11 mouse cellular contexts compared by ENCODE assay signal in genomic region chr12:4386077-4386719, GRCm38 (mm10).
DNase-seq lines count a peak whose midpoint lies in the region; ATAC-seq and TF ChIP-seq lines count a peak whose summit lies in the region.
"Had no signal": no experiment of that assay in that cellular context is flagged by ENCODE, and none has a peak within 500 bp of the region (broad histone marks: within the 10 kb centered on the region; RNA-seq: fewer than 3 reads in every experiment).

No protein-coding gene starts in this region.

- TF ChIP-seq EP300 in heart, postnatal 0 days (IDR thresholded peaks at IDR 0.05; ENCODE audit: low read depth) = no peak

- 74% methylated on average over 3 of the region's 3 CpGs for WGBS in kidney, embryonic 16.5 days
- WGBS in heart, postnatal 0 days = 80% methylated on average over 3 of the region's 3 CpGs

- H3K27ac ChIP-seq in kidney, embryonic 16.5 days (ENCODE audit: low read length) = no peak overlapping the region
- H3K27ac ChIP-seq in heart, postnatal 0 days (ENCODE audit: low read depth) = peak overlapping the region; percentile 38; the same call in 1 of the 2 replicates
- H3K27ac ChIP-seq: hindbrain, postnatal 0 days; limb, embryonic 13.5 days had no signal

- no peaks in the 10 kb centered on the region for H3K9me3 ChIP-seq in kidney, embryonic 16.5 days (ENCODE audit: low read length)
- no peaks in the 10 kb centered on the region for H3K9me3 ChIP-seq in heart, postnatal 0 days (replicated peaks; ENCODE audit: control insufficient read depth, low read length)
- H3K9me3 ChIP-seq: limb, embryonic 13.5 days had no signal

- no peak for ATAC-seq in kidney, embryonic 16.5 days (ENCODE audit: low FRiP score, low TSS enrichment)
- ATAC-seq in heart, postnatal 0 days (ENCODE audit: insufficient read depth, low read depth) = peak; percentile 58
- ATAC-seq: forebrain, embryonic 16.5 days; hindbrain, postnatal 0 days had no signal

- no peak overlapping the region for H3K4me2 ChIP-seq in kidney, embryonic 16.5 days (replicated peaks; ENCODE audit: low read depth, low read length)
- no peak overlapping the region for H3K4me2 ChIP-seq in heart, postnatal 0 days (ENCODE audit: low read depth, low read length)
- H3K4me2 ChIP-seq: limb, embryonic 13.5 days had no signal

- DNase-seq in kidney, adult 18-20 months = peak; percentile 10
- DNase-seq in adrenal gland, postnatal 10 days = peak; percentile 70
- DNase-seq in heart, postnatal 0 days (ENCODE audit: low spot score) = peak; percentile 40
- DNase-seq in lung, postnatal 10 days = peak; percentile 73
- no peak for DNase-seq in right cerebral cortex, adult 18-20 months
- no peak for DNase-seq in ovary, postnatal 36 days (ENCODE audit: low spot score)
- DNase-seq in urinary bladder, adult 2 months (ENCODE audit: low spot score) = no peak

- no peak overlapping the region for H3K9ac ChIP-seq in kidney, embryonic 16.5 days (replicated peaks; ENCODE audit: low read length)
- H3K9ac ChIP-seq in heart, postnatal 0 days (replicated peaks; ENCODE audit: low read depth, low read length) = no peak overlapping the region
- H3K9ac ChIP-seq: limb, embryonic 13.5 days had no signal

- no peaks in the 10 kb centered on the region for H3K27me3 ChIP-seq in kidney, embryonic 16.5 days (ENCODE audit: insufficient read depth, low read length)
- no peaks in the 10 kb centered on the region for H3K27me3 ChIP-seq in heart, postnatal 0 days (ENCODE audit: control insufficient read depth, insufficient read depth, low read length)
- H3K27me3 ChIP-seq: limb, embryonic 13.5 days had no signal

- H3K4me3 ChIP-seq in kidney, embryonic 16.5 days (ENCODE audit: low read length) = no peak overlapping the region
- H3K4me3 ChIP-seq in heart, postnatal 0 days (ENCODE audit: low read depth, low read length) = no peak overlapping the region
- H3K4me3 ChIP-seq: limb, embryonic 13.5 days had no signal

- H3K4me1 ChIP-seq in kidney, embryonic 16.5 days (ENCODE audit: insufficient read depth, low read length) = no peaks in the 10 kb centered on the region
- H3K4me1 ChIP-seq in heart, postnatal 0 days (ENCODE audit: control insufficient read depth, insufficient read depth) = peaks cover 2% of the 10 kb centered on the region; the same call in 1 of the 2 replicates

- TF ChIP-seq CTCF in heart, postnatal 0 days (IDR thresholded peaks at IDR 0.05; ENCODE audit: low read depth) = no peak

- H3K36me3 ChIP-seq in kidney, embryonic 16.5 days (ENCODE audit: insufficient read depth, low read length) = no peaks in the 10 kb centered on the region
- H3K36me3 ChIP-seq in heart, postnatal 0 days (replicated peaks; ENCODE audit: control insufficient read depth, insufficient read depth, low read length) = no peaks in the 10 kb centered on the region
- H3K36me3 ChIP-seq: limb, embryonic 13.5 days had no signal

Comparison
In these comparisons a context has a peak if more than half of its experiments do, and no peak if none do; other contexts are left out.
1. DNase-seq: peak in kidney, adult 18-20 months (single experiment), adrenal gland, postnatal 10 days (single experiment), heart, postnatal 0 days (single experiment) and lung, postnatal 10 days (single experiment); none in right cerebral cortex, adult 18-20 months (single experiment), ovary, postnatal 36 days (single experiment) and urinary bladder, adult 2 months (single experiment).